Mouse (Mus musculus): ENCODE measurements around the gene Cbs.
A peak's percentile ranks its signal among the peaks of the same experiment; 100 is the strongest.

Cbs gene

DNA sequence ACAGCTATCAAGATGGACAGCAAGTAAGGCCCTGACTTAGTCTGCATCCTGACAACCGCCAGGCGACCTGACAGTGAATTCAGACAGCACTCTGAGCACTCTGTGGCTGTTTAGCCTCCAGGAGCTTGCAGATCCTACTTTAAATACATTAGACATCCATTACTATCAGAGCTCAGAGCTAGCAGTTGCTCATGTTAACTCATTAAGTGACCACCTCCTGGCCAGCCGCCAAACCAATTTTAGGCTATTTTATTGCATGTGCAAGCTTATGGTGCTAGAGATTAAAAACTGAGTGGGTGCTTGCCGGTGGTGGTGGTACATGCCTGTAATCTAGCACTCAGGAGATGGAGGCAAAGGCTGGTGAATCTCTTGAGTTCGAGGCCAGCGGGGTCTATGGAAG lies 53.3 kb downstream of the Cbs start:
- DNase-seq: no peak

DNA sequence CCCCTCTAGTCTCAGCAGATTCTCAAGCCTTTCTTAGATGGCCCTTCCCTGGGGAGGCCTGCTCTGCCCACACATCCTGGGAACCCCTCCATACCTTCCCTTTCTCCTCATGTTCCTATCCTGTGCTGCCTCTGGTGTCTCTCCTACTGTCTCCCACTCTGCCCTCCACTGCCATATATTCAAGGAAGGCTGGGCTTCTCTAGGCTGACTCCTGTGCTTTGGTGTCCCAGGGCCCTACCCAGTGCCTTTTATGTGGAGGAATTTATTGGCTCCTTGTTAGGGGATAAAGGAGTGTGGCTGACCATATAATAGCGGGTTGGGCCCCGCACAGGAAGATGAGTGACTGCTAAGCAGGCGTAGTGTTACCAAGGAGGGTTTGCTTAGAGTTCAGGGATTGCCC lies 53.9 kb downstream of the Cbs start:
- no peak for DNase-seq

DNA sequence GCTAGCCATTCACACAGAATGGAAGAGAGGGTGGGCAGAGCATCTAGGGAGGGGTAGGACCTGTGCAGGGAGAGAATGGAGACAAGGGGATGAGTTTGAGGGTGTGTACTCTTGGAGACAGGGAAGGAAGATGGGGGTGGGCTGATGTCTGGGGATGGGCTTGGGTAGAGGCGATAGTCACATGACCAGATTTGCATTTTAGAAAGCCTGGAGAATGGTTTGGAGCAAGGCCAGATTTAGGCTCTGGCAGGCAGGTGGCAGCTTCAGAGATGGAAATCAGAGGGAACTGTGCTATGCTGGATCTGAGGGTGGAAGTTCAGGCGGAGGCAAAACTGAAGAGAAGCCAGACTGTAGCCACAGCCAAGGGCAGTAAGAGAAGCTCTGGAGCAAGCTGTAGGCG lies 56.7 kb downstream of the Cbs start:
- peak; percentile 52 to 68 for DNase-seq

DNA sequence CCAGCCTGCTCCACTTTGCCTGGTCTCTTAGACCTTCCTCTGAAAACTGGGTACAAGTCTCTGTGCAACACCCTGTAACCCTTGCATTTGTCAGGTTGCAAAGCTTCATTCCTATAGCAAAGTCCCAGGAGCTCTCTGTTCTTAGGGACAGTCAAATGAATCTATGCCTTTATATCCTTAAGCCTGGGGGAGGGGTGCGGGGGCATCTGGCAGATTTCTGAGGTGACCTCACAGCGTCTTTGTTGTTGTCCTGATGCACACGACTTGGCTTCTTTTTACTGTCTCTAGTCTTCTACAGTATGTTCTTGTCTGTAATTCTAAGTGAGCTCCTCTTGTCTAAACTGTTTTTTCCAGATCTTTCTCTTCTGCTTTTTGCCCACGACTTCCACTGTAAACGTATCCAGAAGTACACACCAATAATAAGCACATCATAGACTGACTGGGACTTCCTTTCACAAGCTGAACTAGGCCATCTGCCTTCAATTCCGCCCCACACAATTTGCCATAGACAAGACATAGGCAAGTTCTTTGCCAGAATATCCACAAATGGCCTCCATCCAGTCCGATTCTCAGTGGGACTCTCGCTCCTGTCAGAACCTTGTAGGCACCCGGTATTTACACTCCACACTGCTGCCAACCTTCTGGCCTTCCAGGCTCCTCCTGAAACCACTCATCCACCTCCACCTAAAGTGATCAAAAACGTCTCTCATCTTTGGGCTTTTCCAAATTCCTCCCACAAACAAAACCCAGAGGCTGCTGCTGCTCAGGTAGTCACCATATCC lies 60.5 kb downstream of the Cbs start:
- peak; percentile 80 to 84 for DNase-seq

DNA sequence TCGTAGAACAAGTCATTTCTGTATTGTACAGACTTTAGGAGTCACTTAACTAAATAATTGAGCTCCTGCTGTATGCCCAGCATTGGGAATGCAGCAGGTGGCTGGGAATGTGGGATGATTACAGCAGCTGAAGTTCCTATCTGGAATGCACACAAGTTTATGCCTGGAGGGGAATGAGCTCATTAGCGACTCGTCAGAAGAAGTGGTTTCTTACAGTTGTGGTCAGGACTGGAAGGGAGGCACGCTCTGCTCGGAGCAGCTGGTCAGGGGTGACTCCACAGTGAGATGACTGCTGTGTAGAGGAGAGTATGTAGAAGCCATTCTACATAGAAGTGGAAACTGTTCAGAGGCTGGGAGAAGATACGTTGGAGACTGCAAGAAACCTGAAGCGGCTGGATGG lies 62.4 kb downstream of the Cbs start:
- no peak for DNase-seq

DNA sequence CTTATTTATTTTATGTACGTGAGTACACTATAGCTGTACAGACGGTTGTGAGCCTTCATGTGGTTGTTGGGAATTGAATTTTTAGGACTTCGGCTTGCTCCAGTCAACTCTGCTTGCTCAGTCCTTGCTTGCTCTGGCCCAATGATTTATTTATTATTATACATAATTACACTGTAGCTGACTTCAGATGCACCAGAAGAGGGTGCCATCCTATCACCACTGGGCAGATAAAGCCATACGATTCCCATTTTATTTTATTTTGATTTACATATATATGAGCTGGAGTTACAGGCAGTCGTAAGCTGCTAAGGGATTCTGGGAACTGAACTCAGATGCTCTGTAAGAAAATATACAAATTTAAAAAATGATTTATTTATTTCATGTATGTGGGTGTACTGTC lies 65.3 kb downstream of the Cbs start:
- no peak for DNase-seq

DNA sequence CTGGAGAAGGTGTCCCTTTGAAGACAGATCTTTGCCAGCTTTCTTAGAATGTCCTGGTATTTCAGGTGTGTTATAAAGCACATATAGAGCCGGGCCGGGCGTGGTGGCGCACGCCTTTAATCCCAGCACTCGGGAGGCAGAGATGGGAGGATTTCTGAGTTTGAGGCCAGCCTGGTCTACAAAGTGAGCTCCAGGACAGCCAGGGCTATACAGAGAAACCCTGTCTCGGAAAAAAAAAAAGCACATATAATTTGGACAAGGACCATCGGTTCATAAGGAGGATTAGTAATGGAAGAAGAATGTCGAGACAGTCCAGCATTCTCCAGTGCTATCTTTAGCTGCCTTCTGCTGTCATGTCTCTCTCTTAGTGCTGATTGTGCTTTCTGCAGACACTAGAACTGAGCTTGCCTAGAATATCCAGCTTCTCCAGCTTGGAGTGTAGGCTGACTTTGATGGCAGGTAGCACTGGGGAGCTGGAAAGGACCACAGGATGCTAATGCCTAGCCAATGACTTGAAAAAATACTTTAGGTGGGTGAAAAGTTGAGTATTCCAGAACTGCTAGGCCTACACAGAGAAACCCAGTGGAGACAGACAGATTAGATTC lies 66.6 kb downstream of the Cbs start:
- peak in 1 of 2 experiments; percentile 39 for DNase-seq

DNA sequence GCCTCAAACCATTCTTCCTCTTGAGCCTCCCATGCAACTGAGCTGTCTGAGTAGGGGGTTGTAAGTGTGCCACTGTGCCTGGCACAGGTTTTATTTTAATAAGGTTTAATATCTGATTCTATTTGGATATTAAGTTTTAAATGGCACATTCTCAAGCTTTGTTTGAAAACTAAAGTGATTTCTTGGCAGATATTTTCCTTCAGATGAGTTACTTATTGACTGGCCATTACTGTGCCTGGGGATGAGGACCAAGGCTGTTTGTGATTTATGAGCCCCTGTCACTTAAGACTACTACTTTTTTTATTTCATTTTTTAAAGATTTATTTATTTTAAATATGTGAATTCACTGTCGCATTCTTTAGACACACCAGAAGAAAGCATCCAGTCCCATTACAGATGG lies 67.3 kb downstream of the Cbs start:
- DNase-seq: no peak

DNA sequence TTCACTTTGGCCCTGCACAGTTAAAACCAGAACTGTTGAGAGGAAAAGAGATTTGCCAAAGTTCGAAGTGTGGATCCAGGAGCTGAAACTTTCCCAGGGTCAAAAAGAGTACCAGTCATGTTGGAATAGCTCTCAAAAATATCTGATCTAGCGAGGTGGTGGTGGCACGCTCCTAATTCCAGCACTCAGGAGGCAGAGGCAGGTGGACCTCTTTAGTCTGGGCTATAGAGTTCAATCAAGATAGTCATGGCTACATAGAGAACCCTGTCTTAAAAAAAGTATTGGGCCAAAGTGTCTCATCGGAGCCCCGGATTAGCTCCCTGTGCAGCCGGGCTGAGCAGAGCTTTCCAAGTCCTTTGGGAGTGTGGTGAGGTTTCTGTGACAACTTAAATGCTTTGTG lies 70.8 kb downstream of the Cbs start:
- DNase-seq: no peak

DNA sequence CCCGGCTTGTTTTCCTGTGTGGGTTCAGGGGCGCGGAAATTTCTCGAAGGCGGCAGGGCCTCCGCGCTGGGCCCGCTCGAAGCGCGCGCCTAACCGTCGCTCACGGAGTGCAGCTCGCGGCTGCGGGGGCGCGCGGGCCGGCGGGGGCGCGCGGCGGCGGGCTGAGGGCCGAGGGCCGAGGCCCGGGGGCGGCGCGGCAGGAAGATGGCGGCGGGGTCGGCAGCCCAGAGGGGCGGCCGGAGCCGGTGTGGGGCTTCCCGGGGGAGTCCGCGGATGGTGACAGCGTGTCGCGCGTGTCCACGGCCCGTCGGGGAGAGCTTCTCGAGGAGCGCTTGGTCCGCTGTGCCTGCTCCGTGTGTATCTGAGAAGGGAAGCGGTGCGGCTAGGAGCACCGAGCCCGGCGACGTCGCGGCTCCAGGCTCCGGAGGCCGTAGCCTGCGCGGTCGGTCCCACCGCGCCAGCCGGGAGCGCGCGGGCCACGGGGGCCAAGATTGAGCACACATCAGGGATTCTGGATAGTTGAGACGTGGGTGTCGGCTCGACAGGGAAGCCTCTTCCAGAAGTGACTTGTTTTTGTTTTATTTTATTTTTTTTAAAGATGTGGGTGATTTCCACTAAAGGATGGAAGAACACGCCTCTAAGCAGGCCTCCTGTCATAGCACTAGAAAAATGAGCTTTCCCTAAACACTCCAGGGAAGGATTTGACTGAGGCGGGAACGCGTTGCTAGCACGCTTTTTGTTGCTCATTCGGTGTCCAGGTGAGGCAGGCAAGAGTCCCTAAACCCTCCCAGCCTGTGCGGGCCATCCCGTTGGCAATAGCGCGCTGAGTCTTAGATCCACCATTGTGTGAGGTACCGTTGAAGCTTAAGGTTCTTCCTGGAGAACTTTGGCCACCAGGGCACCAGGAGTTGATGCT lies 71.6 kb downstream of the Cbs start:
- peak; percentile 81 for DNase-seq

DNA sequence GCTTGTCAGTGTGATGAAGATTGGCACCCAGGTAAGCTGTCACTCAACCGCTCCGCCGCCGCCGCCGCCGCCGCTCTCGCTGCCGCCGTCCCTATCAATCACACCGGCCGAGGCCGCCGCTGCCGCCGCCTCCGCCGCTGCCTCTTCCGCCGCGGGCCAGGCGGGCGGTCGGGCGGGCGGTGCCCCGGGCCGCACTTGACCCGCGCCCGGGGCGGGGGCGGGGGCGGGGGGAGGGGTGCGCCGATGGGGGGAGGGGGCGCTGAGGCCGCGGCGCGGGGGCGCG lies 72.2 kb downstream of the Cbs start:
- no peak for DNase-seq

DNA sequence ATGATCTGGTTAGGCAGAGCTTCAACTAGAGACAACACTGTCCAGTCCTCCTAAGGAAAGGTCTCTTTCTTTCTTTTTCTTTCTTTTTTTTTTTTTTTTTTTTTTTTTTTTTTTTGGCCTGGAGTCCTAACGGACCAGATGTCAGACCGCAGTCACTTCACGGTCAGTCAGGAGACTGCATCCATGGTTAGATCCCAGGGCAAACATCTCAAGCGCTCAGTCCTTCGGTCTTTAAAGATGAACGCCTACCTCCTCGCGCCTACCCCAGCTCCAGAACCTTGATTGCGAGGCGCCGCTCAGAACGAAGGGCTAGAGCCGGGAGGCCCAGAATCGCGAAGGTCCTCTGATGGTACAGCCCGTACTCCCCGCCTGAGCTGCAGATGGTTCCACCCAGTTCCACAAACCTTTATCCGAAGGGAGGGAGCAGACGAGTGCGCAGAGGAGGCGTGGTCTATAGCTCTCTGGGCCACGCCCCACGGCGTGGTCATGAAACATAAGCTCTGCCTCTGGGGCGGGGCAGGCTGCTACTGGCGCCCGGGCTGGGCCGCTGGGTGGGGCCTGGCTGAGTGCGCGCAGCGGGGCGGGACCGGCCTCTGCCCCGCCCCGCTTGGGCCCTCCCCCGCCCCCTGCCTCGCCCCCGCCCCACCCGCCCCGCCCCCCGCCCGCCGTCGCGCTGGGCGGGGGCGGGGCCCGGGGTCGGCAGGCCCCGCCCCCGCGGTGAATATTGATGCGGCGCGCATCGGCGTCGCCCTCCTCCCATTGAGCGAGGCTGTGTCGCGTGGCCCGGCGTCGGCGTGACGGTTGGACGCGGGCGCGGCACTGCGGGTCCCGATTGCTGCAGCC lies 72.8 kb downstream of the Cbs start, which contains the start of gene Pknox1:
Gene Pknox1 (plus strand): TSS at position 720 of the 843 bp plus-strand sequence.
- DNase-seq: peak; percentile 98 to 99

DNA sequence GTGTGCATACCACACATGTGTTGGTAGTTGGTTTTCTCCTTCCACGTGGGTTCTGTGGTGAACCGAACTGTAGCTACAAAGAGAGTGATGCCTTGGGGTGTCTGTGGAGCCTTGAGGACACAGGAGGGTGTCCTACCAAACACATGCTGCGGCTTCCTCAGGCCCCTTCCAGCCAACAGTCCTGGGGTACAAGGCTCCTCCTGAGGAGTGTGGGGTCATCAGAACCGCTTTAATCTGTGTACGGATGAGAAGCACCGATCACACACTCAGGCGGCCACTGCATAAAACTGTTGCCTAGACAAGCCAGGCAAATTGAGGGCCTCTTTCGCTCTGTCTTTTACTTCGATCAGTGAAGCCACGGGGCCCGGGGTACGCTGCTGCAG lies 73.4 kb downstream of the Cbs start:
- DNase-seq: peak; percentile 65 to 68

DNA sequence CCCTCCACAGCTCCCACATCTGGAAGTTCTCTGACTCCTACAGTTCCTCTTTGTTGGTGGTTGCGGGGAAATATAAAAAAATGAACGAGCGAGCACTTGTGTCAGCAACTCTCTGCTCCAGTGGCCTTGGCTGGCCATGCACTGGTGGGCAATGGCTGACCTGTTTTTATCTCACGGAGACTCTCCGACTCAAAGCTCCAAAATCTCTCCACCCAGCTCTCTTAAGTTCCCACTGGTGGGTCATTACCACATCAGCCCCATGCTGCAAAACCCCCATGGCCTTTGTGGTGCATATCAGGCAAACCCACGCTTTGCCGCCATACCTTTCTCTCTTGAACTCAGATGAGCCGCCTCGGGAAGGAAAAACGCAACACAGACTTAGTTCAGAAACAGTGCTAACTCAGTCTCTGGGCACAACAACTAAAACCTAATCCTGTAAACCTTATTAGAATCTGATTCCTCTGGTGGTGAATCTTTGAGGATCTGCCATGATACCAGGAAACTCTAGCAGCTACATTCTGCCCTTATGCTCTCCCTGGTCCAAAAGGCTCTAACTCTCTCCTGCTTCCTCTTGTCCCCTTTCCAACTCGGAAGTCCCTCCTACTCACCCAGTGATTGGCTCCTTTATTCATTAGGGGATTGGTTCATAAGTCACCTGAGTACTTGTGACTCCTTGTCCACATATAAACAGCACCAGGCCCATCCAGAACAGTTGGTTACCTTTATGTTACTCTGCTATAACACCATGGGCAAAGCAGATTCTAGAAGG lies 77.8 kb downstream of the Cbs start:
- DNase-seq: no peak
